Mouse (Mus musculus) monocyte, adult 2 months (primary cell): ENCODE data around the gene Cdh5.
"Not testable (repeated sequence)": the region's sequence is repeated elsewhere in the genome, so short reads cannot be mapped to it uniquely, and the experiment has no call there.

Experiments used
- DNase-seq, 2 experiments: peaks; one replicate each; pipeline ENCODE4 v3.0.0; 2022; ENCODE audit warnings: low spot score in 2 of 2, low read depth in 1 of 2

Gene Cdh5

DNA sequence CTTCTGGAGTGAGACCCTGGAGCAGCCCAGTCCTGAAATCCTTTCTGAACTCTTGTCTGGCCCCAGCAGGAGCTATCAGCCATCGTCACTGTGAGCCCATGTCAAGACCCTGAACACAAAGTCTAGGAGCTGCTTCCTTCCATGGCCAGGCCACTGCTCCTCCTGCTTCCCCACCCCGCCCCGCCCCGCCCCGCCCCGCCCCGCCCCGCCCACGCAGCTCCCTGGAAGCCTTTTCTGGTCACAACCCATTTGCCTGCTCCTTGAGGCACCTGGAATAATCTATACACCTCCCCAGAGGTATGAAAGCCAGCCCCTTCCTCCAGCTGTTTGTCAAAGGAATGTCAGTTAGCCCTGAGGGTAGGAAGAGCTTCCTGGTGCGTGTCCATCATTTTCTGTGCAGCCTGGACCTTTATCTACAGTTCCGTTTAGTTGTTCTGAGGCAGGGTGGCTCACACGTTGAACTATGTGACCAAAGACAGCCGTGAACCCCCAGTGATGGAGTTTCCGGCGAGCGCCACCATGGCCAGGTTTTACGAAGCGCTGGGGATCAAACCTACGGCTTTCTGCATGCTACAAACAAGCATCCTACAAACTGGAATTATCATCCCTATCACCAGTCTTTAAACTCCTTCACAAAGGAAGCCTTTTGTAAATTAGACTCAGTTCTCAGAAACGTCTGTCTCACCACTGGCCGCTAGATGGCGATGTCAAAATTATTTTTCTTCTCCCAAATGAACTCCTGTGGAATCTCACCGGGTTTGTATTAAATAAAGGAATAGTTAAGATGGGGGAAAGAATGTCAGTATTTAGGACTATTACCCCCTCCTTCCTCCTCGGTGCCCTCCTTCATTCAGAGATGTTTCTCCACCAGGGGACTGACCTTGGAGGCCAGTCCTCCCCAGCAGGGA lies 10.2 kb upstream of the Cdh5 start:
- not testable (repeated sequence) for DNase-seq

DNA sequence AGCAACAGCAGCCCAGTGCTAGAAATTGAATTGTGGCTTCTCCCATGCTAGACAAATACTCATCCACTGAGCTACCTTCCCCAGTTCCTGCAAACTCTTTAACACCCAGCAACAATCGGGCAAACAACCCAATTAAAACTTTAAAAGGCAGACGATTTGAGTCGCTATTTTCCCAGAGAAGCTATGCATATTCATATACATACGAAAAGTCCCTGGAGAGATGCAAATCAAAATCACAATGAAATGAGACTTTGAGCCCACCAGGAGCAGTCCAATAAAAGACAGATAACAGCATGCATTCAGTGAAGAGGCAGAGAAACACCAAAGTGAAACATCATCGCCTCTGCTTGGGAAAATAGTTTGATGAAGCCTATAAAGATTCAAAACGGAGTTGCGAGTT lies 8.1 kb upstream of the Cdh5 start:
- no peak for DNase-seq

DNA sequence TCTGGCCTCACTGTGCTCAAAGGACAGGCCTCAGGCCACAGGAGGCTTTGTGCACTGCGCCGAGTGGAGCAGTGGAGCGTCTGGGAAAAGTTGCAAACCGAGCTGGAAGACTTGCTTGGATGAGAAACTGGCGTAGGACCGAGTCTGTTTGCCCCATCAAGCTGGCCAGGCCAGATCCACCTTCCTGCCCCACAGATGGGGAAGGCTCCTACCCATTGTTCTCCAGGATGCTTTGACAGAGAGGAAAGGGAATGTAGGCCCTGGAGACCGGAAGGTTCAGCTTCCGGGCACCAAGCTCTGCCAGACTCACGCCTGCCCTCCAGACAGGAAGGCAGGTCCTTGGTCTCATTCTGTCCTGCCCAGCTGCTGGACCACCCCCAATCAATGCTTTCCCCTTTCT lies 5.8 kb upstream of the Cdh5 start:
- DNase-seq: no peak

DNA sequence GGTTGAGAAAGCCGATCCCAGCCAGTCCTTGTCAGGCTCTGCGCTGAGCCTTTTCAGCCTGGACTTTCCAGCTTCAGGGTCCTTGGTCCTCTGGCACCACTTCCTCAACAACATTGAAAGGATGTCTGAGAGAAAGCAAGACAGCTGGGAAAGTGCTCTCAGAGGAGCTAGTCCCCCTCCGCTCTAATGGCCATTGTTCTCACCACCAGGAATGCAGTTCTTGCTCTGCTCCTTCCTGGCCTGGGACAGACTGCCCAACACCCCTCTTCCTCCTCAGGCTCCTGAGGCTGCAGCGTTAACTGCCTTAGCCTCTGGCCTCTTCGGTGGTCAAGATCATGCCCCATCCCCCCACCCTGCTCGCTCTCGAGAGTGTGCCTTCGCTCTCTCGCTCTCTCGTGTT lies 4.8 kb upstream of the Cdh5 start:
- no peak for DNase-seq

DNA sequence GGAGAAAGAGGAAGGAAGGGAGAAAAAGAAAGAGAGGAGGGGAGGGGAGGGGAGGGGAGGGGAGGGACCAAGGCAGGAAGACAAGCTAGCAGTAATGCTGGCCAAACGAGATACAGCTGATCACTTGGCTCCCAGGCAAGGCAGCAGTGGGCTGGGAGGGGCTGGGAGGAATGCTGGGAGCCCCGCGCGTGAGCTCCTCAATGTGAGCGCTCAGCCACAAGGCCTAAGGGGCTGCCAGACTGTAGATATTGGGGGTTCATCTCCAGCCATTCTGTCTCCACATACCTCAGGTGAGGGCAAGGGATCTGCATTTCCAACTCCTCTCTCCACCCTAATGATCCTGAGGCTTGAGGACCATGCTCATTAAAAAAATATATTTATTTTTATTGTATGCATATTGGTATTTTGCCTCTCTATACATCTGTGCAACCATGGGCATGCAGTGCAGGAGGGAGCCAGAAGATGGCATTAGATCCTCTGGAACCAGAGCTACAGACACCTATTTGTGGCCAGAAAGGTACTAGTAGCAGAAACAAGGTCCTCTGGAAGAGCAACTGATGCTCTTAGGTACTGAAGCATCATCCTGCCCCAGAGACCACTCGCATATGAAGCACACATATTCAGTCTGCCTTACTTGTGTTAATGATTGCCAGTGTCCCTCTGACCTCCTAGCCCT lies 2.6 kb upstream of the Cdh5 start:
- no peak for DNase-seq

DNA sequence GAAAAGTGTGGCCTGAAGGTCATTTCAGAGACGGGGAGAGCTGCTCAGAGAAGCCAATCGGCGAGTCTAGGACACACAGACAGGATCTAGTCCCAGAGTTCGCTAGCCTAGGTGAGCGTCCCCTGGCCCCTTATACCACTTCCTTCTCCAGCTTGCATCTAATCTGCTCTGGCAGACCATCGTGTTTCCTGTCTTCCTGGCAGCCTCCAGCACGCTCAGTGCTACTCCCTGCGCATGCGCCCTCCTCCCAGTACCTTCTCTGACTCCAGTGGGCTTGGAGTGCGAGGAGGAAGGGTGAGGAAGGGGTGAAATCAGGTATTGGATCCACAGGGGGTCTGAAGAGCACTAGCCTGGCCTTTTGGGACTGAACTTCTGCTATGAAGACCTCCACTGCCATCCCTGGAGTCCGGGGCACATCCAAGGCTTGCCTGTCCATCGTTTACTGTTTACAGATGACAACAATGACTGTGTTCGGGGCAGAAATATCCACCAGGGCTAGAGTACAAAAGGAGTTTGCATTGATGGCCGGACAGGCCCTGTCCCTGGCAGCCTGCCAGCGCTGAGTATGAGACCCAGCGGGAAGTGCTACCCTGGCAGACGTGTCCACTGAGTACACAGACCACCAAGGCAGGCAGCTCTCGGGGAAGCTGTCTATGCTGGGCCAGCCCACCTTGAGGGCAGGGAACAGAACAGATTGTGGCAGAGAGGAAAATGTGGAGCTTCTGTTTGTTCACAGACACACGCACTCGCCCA lies 1.9 kb upstream of the Cdh5 start:
- DNase-seq: no peak

DNA sequence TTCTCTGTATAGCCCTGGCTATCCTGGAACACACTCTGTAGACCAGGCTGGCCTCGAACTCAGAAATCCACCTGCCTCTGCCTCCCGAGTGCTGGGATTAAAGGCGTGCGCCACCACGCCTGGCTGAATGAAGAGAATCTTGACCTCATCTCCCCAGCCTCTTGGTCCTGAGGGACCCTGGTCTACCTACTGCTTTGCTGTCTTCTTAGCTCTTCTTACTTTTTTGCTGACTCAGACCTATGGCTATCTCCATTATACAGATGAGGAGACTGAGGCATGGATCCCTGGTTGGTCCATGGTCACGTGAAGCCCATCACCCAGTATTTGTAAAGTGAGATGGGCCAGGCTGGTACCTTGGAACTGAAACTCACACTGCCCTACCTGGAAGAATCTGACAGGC lies 701 bp upstream of the Cdh5 start:
- DNase-seq: not testable (repeated sequence)

DNA sequence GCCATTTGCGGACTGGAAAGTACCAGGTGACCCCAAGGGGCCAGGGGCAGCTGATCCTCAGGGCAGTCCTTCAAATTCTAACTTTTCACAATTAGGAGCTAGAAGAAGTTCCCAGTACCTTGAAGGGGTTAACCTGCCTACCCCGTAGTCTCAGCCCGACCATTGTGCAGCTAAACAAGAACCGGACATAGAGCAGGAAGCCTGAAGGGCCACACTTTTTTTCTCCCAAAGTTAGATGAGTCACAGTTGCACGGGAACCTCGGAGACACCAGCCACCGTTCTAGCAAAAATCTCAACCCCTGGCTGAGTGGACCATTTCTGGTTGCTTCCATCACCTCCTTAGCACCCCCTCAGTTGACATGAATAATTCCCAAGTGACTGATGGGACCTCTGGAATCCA lies 2.0 kb downstream of the Cdh5 start:
- DNase-seq: no peak

DNA sequence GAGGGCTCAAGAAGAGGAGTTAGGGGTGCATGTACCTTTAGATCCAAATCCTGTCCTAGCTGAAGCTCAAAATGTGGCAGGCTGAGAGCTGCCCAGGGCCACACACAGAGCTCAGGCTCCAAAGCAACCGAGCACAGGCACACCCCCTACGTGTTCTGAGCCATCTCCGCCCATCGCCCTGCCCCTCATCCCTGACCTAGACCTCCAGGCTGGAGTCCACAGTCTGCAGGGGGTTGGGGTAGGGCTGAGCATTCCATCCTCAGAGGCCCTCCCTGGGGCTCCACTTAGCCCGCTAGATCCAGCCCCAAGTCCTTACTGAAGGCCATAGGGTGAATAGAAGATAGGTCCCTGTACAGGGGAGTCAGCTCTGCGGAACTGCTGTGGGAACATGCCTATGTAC lies 4.3 kb downstream of the Cdh5 start:
- DNase-seq: no peak

DNA sequence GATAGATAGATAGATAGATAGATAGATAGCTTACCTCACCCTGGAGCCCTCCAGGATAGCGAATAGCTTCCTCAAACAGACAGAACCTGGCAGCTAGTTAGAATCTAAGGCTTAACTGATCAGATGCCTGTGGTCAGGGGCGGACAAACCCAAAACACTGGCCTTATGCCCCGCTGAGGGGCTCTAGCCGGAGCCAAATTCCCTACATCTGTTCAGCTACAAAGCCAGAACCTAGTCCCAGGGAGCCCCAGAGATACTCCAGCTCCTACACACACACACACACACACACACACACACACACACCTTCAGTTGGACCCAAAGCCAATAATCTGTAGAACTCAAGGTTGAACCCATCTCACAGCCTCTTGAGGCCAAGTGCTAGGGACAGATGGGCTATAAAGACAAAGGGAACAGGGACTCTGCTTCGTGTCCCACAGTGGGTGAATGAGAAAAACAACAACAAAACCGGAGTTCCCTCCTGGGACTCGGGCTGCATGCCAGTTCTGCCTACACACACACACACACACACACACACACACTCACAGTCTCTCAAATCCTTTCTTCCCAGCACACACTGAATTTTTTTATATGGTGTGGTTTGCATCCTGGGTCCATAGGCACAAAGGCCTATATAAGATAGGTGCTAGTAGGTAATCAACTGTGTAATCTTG lies 5.0 kb downstream of the Cdh5 start:
- no peak for DNase-seq

DNA sequence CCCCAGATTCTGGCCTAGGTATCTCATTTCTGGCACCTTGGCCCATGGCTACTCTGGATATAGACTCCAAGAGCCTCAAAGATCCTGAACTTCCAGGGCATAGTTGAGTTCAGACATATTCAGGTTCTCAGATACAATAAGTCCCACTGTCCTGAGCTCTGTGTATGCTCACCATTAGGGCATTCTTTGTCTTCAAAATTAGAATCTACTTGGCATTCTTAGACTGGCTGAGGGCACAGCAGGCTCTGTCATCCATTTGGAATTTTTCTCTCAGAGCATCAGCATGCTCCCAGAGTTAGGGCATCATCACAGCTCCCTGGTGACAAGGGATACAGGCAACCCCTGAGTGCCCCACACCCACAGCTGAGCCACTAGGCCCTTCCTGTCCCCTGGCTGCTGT lies 5.7 kb downstream of the Cdh5 start:
- DNase-seq: no peak

DNA sequence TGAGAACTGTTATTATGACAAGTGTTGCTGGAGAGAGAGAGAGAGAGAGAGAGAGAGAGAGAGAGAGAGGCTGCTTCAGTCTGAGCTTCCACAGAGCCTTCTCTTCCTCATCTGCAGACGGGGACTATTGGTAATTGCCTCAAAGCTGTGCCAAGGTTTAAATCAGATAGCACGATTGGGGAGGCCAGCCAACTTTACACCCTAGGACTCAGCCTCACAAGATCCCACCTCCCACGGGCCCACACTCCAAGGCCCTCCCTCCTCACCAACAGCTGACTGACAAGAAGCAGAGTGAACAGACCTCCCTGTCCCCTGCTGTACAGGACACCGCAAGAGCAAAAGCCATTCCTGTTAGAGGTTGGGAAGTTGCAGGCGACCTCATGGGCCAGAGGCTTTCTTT lies 6.6 kb downstream of the Cdh5 start:
- no peak for DNase-seq

DNA sequence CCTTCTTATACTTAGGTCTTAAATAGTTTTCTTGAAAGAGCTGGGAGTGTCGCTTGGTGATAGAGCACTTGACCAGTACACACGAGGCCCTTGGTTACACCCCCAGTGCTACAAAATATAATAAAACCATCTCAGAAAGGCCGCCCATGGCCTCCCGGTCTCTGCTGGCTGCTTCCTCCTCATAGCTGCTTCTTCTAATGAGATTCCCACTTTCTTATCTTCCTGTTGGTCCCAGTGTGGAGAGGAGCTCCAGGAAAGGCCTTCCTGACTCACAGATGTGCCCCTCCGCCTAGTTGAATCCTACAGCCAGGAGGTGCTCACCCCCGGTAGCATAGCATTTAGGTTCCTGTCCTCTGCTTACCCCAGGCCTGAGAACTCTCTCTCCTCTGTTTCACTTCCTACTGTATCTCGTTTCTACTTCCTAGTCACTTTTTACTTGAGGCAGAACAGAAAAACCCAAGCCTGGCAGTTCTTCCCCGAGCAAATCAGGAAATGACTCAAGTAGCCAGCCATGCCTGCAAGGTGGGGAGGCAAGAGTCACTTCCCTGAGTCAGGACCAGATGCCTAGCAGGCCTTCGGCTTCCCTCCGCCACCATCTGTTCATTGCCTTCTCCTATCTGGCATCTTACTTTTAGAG lies 9.2 kb downstream of the Cdh5 start:
- peak; percentile 43 to 48 for DNase-seq

DNA sequence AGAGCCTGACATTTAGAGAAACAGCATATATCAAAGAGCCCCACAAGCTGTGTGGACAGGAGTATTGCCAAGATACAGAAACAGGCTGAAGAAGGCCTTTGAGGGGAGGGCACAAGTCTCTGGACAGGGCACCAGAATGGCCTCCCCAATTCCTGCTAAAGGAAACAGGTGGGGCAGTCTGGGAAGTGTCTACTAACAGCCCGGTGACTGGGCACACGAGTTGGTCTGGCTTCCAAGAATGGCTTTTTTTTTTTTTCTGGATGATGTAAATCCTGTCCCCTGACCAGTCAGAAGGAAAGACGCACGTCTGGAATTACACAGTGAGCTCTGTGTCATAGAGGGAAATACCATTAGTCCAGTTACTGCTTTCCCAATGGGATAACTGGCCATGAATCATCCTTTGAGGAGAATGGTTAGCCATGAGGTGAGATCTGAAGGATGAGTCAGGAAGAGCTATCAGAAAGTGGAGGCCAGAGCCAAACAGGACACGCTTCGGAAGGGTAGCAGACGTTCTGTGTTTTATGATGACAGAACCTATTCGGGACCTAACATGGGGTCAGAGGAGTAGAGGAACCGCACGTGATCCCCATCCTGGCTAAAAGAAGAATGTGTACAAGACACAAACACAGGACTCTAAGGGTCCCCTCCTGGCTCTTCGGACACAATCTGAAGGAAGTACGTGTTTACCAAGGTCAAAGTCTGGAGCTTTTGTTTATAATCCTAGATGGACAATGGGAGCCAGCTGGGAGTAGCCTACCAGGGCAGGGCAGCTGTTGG lies 20.4 kb downstream of the Cdh5 start:
- DNase-seq: no peak

DNA sequence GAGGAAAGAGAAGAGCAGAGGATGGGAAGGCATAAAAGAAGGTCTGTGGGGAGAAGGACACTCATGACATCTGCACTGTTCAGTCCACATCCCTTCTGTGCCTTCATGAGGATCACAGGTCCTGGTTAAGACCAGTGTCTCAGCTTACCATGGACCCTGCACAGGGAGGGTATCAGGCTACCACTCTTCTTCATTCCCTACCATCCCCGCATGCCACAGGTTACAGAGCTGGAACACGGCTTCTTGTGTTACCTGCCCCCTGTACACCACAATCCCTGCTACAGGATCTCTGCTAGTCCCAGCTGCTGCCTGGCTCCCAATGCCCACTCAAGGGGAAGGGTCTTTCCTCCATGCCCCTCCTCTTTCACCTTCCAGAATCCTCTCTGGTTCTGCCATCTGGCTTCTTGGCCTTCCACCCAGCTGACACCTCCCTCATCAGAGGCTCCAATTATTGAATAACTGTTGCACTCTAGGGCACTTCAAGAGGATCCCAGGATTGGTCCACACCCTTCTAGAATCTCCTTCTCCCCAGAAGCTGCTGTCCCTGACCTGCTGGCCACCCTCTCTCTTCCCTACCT lies 21.7 kb downstream of the Cdh5 start:
- no peak for DNase-seq

DNA sequence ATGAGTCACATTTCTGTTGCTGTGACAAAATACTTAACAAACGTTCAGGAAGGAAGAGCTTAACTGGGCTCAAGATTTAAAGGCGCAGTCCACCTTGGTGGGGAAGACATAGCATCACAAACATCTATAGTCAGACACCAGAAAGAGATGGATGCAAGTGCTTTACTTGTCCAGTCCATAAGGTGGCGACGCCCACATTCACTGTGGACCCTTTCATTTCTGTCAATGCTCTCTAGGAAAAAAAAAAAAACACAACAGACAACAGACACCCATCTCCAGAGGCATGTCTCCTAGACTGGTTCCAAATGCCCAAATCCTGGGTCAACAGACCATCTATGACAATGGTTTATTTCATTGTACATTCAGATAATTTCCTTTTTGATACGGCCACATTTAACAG lies 23.1 kb downstream of the Cdh5 start:
- no peak for DNase-seq

DNA sequence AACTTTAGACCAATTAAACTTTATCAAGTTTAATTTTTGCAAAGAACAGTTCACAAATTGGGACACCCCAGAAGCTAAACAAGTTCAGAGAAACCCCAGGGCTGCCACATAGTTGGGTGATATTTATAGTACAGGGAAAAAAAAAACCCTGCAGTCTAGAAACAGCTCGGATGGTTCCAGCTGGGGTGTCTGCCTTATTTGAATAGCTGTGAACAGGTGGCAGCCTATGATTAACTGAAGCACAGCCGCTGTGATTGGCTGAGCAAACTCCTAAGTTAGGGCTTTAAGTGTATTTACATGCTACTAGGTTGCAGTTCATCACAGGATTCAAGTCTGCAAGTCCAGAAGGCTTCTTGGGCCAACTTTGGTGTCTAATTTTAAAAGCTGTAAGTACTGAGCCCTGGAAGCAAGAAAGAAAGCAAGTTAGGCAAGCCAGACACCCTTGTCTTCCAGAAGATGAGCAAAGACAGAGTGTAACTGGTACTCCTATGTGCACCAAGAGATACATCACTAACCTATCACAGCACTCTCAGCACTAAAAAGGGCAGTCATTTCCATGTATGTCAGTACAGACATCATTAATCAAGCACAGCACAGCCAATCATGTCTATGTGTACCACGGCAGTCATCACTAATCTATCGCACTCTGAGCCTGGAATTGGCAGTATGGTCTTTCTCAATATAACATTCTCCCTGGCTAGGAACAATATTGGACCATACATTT lies 25.9 kb downstream of the Cdh5 start:
- no peak for DNase-seq

DNA sequence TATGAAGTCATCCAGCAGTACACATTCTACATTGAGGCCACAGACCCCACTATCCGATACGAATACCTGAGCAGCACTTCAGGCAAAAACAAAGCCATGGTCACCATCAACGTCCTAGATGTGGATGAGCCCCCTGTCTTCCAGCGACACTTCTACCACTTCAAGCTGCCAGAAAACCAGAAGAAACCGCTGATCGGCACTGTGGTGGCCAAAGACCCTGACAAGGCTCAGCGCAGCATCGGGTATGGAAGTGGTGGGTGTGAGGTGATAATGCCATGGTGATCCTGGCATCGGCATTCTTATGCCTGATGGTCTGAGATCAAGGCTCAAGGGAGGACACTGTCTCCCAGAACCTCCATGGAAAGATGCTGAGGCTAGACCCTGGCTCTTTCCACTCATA lies 29.5 kb downstream of the Cdh5 start:
- DNase-seq: no peak

DNA sequence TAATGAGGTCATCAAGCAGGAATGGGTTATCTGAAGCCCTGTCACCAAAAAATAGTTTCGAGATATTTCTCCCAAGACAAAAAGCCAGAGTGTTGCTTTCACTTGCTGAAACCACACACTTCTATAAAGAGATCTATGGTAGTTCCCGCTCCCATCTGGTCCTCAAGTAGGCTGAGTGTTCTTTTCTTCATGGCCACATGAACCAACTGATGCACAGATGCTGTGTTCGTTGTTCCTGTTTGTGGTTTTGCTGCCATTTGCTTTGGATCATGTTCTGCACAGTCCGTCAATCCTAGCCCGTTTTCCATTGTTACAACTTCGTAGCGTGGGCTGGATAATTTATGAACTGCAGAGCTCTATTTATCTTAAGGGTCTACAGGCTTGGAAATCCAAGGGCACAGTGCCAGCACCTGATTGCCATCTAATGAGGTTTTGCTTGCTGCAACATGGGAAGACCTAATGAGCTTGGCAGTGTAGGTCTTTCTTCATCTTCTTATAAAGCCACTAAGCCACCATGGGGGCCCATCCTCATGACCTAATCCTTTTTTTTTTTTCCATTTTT lies 30.1 kb downstream of the Cdh5 start:
- DNase-seq: no peak
